Mouse (Mus musculus) limb, embryonic 15.5 days (tissue): ENCODE data around the gene Ap1ar. TPM values are rescaled to one million over a fixed set of nuclear protein-coding genes. Genes with fewer than 3 reads are reported as not detected.

ENCODE experiments used
- ATAC-seq: fragments of 200-750 bp; cut with Nextera tagmentation; 2 replicates; pipeline ENCODE4 v1.8.0; 2017; ENCODE audit warnings: low read depth, moderate TSS enrichment; ENCODE audit not compliant: insufficient number of reproducible peaks, low FRiP score, low TSS enrichment
- H3K27ac ChIP-seq: fragments of 300-500 bp; sonication (generic); 2 replicates; pipeline ENCODE4 v1.5.1; 2015; ENCODE audit warnings: moderate library complexity, mild to moderate bottlenecking, inconsistent platforms
- H3K27me3 ChIP-seq: fragments of 300-500 bp; sonication (generic); 2 replicates; pipeline ENCODE4 v1.6.1; 2015; ENCODE audit warnings: inconsistent platforms
- H3K36me3 ChIP-seq: fragments of 300-500 bp; sonication (generic); 2 replicates; pipeline ENCODE4 v1.6.1; 2015; ENCODE audit warnings: inconsistent platforms
- H3K4me1 ChIP-seq: fragments of 300-500 bp; sonication (generic); 2 replicates; pipeline ENCODE4 v1.6.1; 2015; ENCODE audit warnings: inconsistent platforms
- H3K4me2 ChIP-seq: fragments of 300-500 bp; sonication (generic); 2 replicates; pipeline ENCODE4 v1.6.1; 2015; ENCODE audit warnings: mild to moderate bottlenecking, inconsistent platforms
- H3K4me3 ChIP-seq: fragments of 300-500 bp; sonication (generic); 2 replicates; pipeline ENCODE4 v1.5.1; 2015; ENCODE audit warnings: mild to moderate bottlenecking, inconsistent platforms
- H3K9ac ChIP-seq: fragments of 300-500 bp; sonication (generic); 2 replicates; pipeline ENCODE4 v1.6.1; 2015; ENCODE audit warnings: inconsistent platforms
- H3K9me3 ChIP-seq: fragments of 300-500 bp; sonication (generic); 2 replicates; pipeline ENCODE4 v1.6.1; 2016; ENCODE audit warnings: inconsistent platforms
- WGBS: fragments of 180-500 bp; shearing (Covaris S2); methylation state at CpG from one replicate; pipeline ENCODE4 v1.1.7; 2015; 5-methylcytosine and 5-hydroxymethylcytosine counted together
- polyA plus RNA-seq: library from polyadenylated mRNA; unstranded; fragments of >200 nt; fragmentation: Nextera tagmentation; extraction: Ambion mirVana; gene quantifications from 2 replicates; pipeline ENCODE4 v1.2.1, GENCODE M21; 2015

Ap1ar gene
- polyA plus RNA-seq, 1 experiment from 2014 or later, result 50.8 TPM

GRCm38 (mm10) chr3:127763076-127763612 is 74.2 kb downstream of the Ap1ar start:
- no peaks in the 10 kb centered on the region for H3K36me3 ChIP-seq
- WGBS, result 23% methylated on average over 7 of the region's 7 CpGs
- ATAC-seq, result no peak

GRCm38 (mm10) chr3:127762403-127762802 is 74.9 kb downstream of the Ap1ar start:
- no peaks in the 10 kb centered on the region for H3K36me3 ChIP-seq
- H3K9me3 ChIP-seq, result no peaks in the 10 kb centered on the region
- H3K27ac ChIP-seq, result no peak overlapping the region
- H3K4me2 ChIP-seq, result no peak overlapping the region
- peaks cover 24% of the 10 kb centered on the region for H3K27me3 ChIP-seq
- 61% methylated on average over 8 of the region's 8 CpGs for WGBS
- H3K4me1 ChIP-seq, result no peaks in the 10 kb centered on the region
- no peak overlapping the region for H3K4me3 ChIP-seq
- no peak overlapping the region for H3K9ac ChIP-seq
- ATAC-seq, result no peak

More at GRCm38 (mm10) chr3:127763076-127763612, 74.2 kb downstream of the Ap1ar start:
- Histone ChIP-seq H3K9me3 (no peaks in the 10 kb centered on the region), H3K4me3 (no peak overlapping the region), H3K4me1 (no peaks in the 10 kb centered on the region), H3K27ac (no peak overlapping the region), H3K4me2 (no peak overlapping the region), H3K27me3 (peaks cover 22% of the 10 kb centered on the region), H3K9ac (no peak overlapping the region)

- no peak for ATAC-seq
- WGBS, result 25% methylated on average over 8 of the region's 8 CpGs
Measured at GRCm38 (mm10) chr3:127759212-127759611, 78.1 kb downstream of the Ap1ar start.

GRCm38 (mm10) chr3:127758806-127759205 is 78.5 kb downstream of the Ap1ar start:
- no peak overlapping the region for H3K4me3 ChIP-seq
- no peaks in the 10 kb centered on the region for H3K36me3 ChIP-seq
- no peak for ATAC-seq
- WGBS, result 65% methylated on average over 4 of the region's 4 CpGs
- H3K27ac ChIP-seq, result no peak overlapping the region
- no peak overlapping the region for H3K4me2 ChIP-seq
- H3K9ac ChIP-seq, result no peak overlapping the region
- no peaks in the 10 kb centered on the region for H3K4me1 ChIP-seq
- peaks cover 36% of the 10 kb centered on the region; the same call in 1 of the 2 replicates for H3K27me3 ChIP-seq
- no peaks in the 10 kb centered on the region for H3K9me3 ChIP-seq

More at GRCm38 (mm10) chr3:127759212-127759611, 78.1 kb downstream of the Ap1ar start:
- Histone ChIP-seq H3K27me3 (peaks cover 36% of the 10 kb centered on the region; the same call in 1 of the 2 replicates), H3K4me2 (no peak overlapping the region), H3K36me3 (no peaks in the 10 kb centered on the region), H3K27ac (no peak overlapping the region), H3K9me3 (no peaks in the 10 kb centered on the region), H3K9ac (no peak overlapping the region), H3K4me1 (no peaks in the 10 kb centered on the region), H3K4me3 (no peak overlapping the region)

- Histone ChIP-seq H3K4me1 (no peaks in the 10 kb centered on the region), H3K9me3 (no peaks in the 10 kb centered on the region), H3K27me3 (peaks cover 39% of the 10 kb centered on the region; the same call in 1 of the 2 replicates), H3K36me3 (no peaks in the 10 kb centered on the region), H3K4me2 (no peak overlapping the region), H3K4me3 (no peak overlapping the region), H3K9ac (no peak overlapping the region), H3K27ac (no peak overlapping the region)
- no peak for ATAC-seq
Measured at GRCm38 (mm10) chr3:127757886-127758301, 79.4 kb downstream of the Ap1ar start.

Other genes starting within 250 kb of the Ap1ar start
- not detected in 2 replicates for gene Neurog2, start 204.4 kb downstream of the Ap1ar start, polyA plus RNA-seq
- gene Alpk1, start 57.0 kb downstream of the Ap1ar start, polyA plus RNA-seq, result 0.79 and 1.5 TPM in 2 replicates
- 3.2 and 3.3 TPM in 2 replicates for gene Tifa, start 47.7 kb downstream of the Ap1ar start, polyA plus RNA-seq
- gene Fam241a, start 58.8 kb upstream of the Ap1ar start, polyA plus RNA-seq, result 8.6 and 10.7 TPM in 2 replicates